Mouse (Mus musculus) CH12.LX (cell line): ENCODE data around the gene Kalrn.

Experiments
- CTCF ChIP-seq, 2 experiments: IDR thresholded peaks in 1 of 2; conservative IDR thresholded peaks in 1 of 2; 2 replicates each; pipeline ENCODE4 v1.5.1; 2011 to 2012; ENCODE audit warnings: low read depth in 2 of 2, low read length in 2 of 2, improper control_type of control experiment in 1 of 2, inconsistent platforms in 1 of 2, mild to moderate bottlenecking in 1 of 2, moderate library complexity in 1 of 2
- EP300 ChIP-seq: IDR thresholded peaks from 2 replicates; pipeline ENCODE4 v1.6.1; 2011; ENCODE audit warnings: low read length, improper control_type of control experiment
- MAFK ChIP-seq: IDR thresholded peaks from 2 replicates; pipeline ENCODE4 v1.6.1; 2011; ENCODE audit warnings: low read length, improper control_type of control experiment; ENCODE audit not compliant: insufficient replicate concordance
- MYC ChIP-seq: IDR thresholded peaks from 2 replicates; pipeline ENCODE4 v1.6.1; 2011; ENCODE audit warnings: low read depth, mild to moderate bottlenecking, improper control_type of control experiment, low read length
- POLR2A ChIP-seq: IDR thresholded peaks from 2 replicates; pipeline ENCODE4 v1.6.1; 2011; ENCODE audit warnings: low read depth, mild to moderate bottlenecking, improper control_type of control experiment, low read length
- TCF12 ChIP-seq: IDR thresholded peaks from 2 replicates; pipeline ENCODE4 v1.6.1; 2014; ENCODE audit warnings: low read depth, mild to moderate bottlenecking, inconsistent platforms, low read length, improper control_type of control experiment
- UBTF ChIP-seq: IDR thresholded peaks from 2 replicates; pipeline ENCODE4 v1.6.1; 2012; ENCODE audit warnings: low read depth, mild to moderate bottlenecking, inconsistent platforms, low read length, improper control_type of control experiment, moderate library complexity

DNA sequence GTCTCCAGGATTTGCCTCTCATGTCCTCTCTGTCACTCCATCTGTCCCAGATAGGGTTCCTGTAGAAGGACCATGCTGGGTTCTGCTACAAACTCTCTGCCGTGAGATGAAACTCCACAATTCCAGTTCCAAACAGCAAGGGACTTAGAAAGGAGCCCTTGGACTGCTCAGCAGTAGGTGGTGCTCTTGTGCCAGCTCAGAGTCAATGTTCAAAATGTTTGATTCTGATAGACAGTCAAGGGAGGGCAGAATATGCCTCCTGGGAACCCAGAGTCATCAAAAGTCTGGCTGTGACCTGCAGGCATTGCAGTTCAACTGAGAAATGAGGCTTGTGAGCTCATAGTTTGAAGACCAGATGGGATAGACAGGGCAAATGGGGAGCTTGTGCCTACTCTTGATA, 229.4 kb downstream of the Kalrn start:
- TF ChIP-seq POLR2A (no peak), CTCF (conservative IDR thresholded peaks at IDR 0.05 in 1 of 2, IDR thresholded peaks at IDR 0.05 in 1 of 2; ENCODE audit: low read depth in 2 of 2, low read length in 2 of 2) (peak in 1 of 2 experiments; percentile 60; a peak in 2 of 4 replicates), MAFK (no peak), EP300 (no peak), TCF12 (no peak), MYC (no peak), UBTF (no peak)
